Mouse (Mus musculus): ENCODE data around the gene Abcc3.
A peak's percentile ranks its signal among the peaks of the same experiment; 100 is the strongest.

Abcc3 gene

DNA sequence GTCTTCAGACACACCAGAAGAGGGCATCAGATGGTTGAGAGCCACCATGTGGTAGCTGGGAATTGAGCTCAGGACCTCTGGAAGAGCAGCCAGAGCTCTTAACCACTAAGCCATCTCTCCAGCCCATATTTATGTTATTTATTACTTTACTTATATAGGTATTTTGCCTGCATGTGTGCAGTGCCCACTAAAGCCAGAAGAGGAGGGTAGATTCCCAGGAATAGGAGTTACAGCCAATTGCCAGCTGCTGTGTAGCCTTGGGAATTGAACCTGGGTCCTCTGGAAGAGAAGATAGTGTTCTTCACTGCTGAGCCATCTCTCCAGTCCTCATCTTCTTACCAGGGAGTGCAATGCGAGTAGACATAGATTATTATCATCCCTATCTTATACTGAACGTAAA is 43.0 kb downstream of the Abcc3 start:
- DNase-seq: no peak

DNA sequence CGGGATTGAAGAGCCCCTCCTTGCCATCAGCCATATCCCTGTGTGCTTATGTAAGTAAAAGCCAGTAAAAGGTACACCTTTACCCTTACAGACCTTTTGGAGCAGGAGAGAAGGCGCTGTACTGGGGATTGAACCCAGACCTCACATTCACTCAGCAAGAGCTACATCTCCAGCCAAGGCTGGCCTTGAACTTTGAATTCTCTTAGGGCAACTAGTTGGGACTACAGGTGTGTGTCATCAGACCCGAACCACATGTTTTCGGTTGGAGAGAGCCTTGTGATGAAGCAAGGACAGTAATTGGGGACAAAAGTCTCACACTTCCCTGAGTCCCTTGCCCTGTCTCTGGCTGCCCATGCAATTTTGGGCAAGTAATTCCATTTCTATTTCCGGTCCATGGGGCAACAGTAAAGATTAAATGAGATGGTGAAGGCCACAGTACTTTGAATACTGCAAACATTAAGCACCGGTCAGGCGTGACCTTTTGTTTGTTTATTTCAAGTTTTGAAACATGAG is 45.7 kb downstream of the Abcc3 start:
- no peak for DNase-seq

DNA sequence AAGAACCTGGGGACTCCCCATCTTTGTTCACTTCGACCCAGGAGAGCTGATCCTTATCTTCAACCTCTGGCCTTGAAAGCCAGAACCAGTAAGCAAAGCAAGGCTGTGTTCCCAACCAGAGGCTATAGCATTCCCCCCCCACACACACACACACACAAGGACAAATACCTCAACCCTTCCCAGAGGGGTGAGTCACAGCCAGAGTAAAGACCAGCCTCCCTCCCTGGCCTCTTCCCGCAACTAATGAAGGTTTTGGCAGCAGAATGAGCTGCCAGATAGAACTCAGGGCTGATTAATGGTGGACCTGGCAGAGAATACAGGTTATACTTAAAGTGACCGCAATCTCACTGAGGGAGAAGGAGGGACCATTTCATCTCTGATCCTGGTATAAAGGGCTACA is 46.2 kb downstream of the Abcc3 start:
- DNase-seq: no peak

DNA sequence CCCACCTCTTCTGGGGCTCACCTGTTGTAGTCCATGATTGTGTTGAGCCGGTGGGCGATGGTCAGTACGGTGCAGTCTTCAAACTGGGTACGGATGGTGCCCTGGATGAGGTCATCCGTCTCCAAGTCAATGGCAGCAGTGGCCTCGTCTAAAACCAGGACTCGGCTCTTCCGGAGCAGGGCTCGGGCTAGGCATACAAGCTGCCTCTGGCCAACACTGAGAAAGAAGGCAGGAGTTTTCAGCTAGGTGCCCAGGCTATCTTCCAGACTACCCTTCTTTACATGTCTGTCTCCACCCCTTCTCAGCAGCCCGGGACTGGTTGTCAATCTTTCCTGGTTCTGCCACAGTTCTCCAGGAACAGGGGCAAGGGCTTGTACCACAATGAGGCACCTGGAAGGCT is 46.9 kb downstream of the Abcc3 start:
- DNase-seq: no peak

DNA sequence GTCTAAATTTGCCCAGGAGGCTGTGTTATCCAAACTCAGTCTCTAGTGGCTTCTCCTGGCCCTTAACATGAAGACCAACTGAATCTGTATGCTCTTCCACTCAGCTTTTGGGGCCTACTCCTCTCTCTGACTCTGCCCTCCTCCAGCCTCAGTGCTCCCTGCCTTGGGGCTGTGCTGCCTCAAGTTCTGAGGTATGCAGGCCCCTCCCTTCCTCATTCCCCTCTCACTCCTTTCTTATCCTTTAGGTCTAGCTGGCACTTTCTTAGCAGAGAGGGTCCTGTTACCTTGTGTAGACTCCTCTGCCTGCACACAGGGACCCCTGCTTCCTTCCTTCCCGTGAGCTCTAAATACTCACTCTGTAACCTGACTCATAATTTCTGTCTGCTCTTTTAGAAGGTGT is 48.3 kb downstream of the Abcc3 start:
- DNase-seq: no peak

DNA sequence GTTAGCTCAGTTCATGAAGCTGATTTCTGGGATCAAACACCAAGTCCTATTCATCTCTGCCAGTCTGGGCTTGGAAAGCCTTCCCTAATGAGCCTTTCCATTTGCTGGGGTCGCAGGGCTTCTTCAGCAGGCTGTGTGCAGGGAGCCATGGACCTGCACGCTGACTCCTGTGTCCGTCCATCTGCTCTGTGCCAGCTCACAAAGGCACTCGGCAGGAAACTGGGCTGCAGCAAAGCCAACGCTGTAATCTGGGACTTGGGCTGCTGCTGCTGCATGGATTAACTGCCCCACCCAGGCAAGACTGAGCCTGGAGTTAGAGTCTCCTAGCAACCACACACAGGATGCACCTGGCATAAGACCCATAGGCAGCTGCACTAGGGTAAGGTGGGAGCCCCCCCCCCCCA is 48.8 kb downstream of the Abcc3 start:
- DNase-seq: peak; percentile 72

DNA sequence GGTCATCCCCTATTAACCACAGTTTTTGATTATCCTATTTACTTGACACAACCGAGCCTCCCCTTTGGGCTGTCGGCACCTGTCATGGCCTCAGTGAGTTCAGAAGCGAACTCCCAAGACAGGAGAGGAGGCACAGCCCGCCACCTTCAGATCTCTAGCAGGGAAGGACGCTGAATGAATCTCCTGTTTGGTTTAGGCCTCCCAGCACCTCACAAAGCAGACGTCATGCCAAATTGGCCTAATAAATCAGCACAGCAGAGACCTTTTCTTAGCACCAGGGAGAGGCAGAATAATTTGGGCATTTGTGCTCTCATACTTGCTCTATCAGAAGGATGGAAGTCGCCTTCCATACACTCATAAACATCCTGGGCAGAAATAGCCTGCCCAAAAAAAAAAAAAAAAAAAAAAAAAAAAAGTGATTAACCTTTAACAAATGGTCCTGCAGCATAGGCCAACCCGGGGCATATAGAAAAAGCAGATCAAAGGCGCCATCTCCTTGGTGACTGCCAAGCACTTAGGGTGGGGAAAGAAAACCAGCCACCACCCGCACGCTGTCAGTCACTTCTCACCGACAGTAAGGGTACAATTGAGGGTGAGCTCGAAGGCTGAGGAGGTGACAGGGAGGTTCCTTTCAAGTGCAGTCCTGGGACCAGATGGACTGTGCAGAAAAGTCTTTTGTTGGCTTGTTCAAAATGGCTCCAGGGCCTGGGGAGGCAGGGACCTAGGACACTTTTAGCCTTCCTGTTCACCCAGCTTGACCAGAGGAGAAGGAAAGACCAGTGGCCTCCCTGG is 50.5 kb downstream of the Abcc3 start:
- no peak for DNase-seq

DNA sequence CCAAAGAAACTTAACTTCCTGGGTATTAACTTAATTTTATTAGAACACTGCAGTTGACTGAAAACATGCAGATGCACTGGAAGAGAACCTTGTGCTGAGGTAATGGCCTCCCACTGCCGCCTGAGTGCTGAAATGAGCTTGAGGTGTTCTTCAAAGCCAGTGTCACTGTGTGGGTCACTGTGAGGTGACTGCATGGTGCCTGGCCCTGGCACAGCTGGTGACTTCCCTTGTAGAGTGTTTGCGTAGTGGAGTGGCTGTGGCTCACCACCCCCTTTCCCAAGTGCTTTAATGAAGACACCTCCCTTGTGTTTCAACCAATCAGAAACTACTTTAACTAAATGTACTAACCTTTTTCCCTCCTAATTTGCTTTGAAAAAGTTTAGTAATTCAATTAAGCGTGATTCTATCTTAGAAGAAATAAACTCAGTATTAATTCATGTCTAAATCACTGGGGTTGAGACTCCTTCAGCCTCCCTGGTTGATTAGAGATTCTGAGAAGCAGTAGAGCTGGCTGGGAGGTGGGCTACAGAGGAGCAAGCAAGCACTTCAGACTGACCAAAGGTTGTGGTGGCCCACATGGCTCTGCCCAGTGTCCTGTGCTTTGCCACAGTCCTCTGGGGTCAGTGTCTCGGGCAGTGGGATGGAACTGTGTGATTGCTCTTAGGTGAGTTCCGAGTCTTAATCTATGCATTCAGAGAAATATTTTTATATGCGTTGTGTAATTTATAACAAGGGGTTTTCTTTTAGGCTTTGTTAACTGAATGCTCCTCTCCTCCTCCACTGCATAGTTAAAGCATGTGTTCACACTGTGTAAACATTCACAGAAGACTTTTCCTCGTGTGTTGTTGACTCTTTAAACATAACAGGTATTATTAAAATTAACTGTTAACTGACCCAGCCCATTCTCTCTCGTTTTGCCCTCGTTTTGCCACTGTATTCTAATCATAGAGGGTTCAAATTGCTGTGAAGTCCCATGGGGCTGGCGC is 51.6 kb downstream of the Abcc3 start:
- DNase-seq: no peak

DNA sequence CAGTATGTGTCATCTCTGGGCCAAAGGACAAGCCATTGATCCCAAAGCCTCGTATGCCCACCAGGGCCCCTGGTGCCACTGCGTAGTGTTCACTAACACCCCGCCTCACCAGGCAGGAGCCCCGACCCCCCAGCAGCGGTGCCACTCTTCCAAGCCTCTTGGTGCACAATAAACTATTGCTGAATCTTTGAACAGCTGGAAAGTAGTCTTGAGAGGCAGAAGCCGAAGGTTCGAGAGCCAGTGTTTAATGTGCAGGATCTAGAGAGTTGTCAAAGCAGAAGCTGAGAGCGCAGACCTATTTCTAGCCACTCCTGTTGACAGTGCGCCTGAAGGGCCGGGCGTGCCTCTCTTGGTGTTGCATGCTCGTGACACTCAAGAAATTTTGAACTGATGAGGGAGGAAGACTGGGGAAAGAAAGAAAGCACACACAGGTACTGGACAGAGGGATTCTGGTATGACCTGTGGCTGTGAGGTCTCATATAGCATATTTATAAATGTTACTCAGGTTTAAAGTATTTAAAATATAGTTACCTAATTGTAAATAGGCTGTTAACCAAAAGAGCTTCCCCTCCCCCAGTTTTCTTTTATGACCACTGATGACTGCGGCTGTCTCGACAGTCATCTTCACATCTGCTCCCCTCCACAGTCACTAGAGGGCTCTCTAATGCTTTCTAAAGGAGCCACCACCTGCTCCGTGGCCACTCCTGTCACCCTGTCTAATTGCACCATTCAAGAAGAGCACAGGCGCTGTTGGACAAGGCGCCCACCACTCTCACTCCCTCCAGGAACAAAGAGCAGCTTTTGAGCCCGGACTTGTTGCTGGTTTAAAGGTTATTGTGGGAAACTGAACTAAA is 52.8 kb downstream of the Abcc3 start:
- DNase-seq: peak; percentile 90

DNA sequence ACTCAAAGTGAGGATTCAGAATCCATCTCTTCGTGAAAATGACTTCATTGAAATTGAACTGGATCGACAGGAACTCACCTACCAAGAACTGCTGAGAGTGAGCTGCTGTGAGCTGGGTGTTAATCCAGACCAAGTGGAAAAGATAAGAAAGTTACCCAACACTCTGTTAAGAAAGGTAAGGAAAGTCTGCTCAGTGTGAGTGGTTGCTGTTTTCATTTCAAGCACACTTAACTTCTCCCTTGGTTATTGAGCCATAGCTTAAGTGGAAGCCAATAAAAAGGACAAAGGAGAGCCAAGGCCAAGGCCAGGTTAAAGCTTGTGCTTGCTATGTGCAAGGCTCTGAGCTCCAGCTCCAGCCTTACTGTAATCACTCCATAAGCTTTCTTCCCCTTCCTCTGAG is 54.5 kb downstream of the Abcc3 start:
- DNase-seq: no peak

DNA sequence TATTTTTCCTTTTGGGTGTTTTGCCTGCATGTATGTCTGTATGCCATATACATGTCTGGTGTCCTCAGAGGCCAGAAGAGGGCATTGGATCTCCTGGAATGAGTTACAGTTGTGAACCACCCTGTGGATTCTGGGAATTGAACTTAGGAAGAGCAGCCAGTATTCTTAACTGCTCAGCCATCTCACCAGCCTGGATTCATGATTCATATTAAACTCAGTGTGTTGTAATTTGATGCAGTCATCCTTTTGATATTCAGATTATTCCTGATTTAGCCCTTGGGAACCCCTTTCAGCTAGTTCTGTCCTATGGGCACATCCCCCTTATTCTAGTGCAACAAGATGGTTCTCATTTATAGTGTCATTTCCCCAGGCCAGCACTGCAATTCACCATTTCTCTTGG is 56.2 kb downstream of the Abcc3 start:
- DNase-seq: no peak

DNA sequence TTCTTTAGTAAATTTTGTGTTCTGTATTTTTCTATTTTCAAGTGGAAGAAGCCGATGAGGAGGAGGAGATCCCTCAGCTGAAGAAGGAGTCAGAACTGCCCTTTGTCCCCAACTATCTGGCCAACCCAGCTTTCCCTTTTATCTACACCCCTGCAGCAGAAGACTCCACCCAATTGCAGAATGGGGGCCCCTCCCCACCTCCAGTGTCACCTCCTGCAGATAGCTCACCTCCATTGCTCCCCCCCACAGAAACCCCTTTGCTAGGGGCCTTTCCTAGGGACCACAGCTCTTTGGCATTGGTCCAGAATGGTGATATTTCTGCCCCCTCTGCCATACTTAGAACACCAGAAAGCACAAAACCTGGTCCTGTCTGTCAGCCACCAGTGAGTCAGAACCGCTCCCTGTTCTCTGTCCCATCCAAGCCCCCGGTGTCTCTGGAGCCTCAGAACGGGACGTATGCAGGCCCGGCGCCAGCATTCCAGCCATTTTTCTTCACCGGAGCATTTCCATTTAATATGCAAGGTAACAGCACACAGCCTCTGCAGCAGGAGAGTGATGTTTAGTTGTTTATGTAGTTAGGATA is 58.3 kb downstream of the Abcc3 start:
- no peak for DNase-seq

DNA sequence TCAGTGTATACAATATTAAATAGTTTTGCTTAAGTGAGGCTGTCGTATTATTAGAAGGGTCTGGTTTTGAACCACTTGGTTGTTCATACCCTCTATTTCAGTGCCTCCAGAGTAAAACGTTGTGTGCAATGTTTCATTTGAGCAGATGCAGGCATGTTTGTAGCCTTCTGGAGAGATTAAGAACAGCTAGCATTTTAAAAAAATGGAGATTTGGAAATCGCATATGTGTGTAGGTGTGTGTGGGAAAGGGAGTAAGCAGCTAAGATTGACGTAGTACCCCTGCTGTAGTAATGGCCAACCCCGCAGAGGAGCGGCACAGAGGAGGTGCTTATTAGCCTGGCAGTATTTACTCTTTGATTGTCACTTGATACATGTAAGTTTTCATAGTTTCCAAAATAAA is 60.1 kb downstream of the Abcc3 start:
- no peak for DNase-seq

DNA sequence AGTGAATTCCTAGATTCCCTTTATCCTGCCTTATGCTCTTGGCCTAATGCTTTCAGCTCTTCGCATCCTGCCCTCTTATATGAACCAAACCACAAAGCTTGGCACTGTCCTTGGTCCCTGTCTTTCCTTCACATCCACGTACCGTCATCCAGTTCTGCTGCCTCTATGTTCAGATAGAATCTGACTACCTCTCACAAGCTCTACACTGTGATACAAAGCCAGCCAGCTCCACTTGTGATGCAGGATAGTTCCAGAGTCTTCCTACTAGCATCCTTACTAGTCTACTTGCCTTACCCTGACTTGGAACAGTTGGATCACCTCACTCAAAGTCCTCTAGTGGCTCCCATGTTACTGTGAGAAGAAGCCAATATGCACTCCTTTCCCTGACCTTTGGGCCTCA is 62.6 kb downstream of the Abcc3 start:
- no peak for DNase-seq

DNA sequence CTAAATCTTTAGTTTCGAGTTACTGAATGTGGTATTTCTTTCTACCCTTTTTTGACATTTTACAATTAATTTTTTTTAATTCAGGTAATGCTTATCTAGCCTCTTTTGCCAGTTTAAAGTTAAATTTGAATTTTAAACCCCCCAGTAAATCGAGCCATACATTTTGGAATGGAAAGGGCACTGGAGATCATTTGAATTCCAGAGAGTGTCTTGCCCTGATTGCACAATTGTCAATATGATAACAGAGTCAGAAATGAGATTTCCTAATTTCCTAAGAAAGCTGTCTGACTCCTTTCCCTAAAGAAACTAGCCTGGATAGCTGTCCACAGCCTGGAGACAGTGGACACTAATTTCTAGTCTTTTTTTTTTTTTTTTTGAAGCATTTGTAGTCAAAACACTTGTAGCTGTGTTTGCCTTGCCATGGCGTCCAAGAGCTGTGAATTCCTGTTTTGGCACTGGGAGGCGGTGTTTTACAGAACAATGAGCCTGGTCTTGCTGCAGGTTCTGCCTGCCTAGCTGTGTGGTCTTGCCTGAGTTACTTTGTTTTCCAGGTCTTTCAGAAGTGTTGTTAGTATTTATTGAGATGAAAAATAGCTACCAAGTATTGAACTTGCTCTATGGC is 63.4 kb downstream of the Abcc3 start:
- DNase-seq: peak; percentile 81

DNA sequence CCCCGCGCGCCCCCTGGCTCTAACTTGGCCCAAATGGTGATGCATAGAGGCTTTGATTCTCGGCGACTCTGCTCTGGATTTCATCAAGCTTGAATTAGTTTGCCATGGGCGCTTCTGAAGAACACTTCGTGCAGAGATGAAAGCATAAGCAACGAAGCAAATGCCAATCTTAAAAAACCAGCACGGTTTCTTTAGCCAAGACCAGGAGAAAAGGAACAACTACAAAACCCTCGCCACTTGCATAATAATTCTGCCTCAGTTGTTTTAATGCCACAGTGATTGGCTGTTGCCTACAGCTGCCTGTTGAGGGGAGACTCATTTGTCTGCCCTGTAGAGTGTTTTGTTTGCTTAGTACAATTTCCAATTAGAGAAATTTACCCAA is 64.2 kb downstream of the Abcc3 start:
- no peak for DNase-seq

DNA sequence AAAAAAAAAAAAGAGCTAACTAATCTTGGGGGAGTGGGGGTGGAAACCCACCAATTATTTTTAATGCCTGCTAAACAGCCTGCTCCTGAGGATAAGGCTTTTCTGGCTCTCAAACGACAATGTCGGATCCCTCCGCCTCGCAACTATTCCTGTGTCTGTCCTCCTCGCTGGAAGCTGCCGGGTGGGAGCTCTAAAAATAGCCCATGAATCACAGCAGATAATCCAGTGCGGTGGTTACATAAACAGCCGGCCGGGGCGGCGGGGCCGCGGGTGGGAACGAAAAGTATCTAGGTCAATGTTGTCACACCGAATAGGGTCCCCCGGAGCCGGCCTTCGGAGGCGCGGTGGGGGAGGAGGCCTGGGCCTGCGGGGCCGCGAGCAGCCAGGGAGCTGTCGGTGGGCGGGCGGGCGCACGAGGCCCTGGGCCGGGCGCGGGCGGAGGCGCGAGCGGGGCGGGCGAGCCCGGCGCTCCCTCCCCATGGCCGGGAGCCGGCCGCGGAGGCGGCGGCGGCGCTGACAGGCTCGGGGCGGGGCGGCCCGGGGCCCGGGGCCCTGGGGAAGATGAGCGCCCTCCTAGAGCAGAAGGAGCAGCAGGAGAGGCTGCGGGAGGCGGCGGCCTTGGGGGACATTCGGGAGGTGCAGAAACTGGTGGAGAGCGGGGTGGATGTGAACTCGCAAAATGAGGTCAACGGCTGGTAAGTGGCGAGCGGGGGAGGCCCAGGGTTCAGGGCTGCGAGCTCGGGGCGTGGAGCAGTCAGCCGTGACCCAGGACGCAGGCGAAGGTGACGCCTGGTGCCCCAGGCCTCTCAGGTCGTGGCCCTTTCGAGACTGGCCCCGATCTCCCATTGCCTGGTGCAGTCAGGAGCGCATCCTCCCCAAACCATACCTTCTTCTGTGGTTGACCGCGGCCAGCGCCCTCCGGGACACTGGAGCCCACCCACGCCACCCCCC is 64.8 kb downstream of the Abcc3 start, which contains the start of gene Ankrd40:
Gene Ankrd40 (plus strand): TSS at position 309 of the 951 bp plus-strand sequence.
- peak; percentile 99 for DNase-seq

DNA sequence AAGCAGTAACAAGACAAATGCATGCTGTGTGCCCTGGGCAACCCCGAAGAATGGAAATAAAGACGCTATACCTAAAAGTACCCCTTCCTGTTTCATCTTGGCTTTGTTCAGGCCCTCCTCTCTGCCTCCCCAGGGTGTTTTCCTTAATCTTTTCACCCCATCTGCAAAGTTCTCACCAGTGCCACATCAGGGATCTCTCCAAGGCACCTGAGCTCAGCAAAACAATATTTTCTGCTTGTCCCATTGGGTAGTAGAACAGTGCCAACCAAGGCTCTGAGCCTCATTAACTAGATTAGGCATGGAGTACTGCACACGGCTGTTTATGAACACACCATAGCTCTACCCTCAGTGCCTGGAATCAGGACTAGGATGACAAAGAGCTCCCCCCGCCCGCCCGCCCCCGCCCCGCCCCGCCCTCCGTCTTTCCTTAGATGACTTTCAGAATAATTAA is 65.8 kb downstream of the Abcc3 start:
- DNase-seq: peak; percentile 95

DNA sequence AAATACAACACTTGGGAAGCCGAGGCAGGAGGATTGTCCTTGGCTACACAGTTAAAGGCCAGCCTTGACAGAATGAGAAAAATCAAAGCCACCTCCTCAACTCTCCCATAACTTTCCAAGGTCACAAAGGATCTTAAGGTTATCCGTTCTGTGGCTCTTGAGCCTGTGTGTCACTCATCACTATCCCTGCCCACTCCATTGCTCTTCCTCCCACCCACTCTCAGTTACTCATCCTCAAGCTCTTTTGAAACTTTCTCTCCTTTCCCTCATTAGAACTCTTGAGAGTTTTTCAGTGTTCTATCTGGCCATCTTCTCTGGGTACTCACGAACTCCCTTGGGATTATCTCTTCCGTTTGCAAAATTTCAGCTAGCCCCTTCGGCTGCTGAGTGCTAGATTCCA is 68.2 kb downstream of the Abcc3 start:
- DNase-seq: no peak

DNA sequence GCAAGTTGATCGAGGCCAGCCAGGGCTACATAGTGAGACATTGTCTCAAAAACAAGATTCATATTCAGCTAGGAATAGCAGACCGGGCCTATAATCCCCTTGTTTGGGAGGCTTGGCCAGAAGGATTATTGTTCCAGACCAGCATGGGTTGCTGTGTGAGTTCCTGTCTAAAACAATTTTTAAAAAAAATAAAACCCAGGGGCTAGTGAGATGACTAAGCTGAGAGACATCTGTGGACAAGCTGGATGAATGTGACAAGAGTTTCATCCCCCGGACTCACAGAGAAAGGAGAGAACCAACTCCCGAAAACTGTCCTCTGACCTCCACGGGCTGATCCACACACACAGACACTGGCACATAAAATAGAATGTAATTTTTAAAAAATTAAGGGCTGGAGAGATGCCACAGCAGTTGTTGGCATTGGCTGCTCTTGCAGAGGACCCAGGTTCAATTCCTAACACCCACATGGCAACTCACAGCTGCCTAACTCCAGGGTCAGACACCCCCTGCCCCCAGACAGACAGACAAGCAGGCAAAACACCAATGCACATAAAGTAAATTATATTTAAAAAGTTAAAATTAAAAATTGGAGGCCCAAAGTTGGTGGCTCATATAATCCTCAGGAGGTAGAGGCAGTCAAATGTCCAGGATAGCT is 69.4 kb downstream of the Abcc3 start:
- DNase-seq: peak; percentile 50

Data from retina, postnatal 1 day (tissue).